Mouse (Mus musculus) MEL (cell line): Measurements from ENCODE around the gene Adora3. TPM values are rescaled to one million over a fixed set of nuclear protein-coding genes. Genes with fewer than 3 reads are reported as not detected.

Experiments used
- DNase-seq: peaks from one replicate; pipeline ENCODE4 v3.0.0; 2011; ENCODE audit warnings: low read depth, low spot score
- H3K27ac ChIP-seq: 2 replicates; pipeline ENCODE4 v1.5.1; 2012; ENCODE audit warnings: low read depth, mild to moderate bottlenecking, control low read depth, low read length, moderate library complexity; ENCODE audit not compliant: control insufficient read depth
- H3K27me3 ChIP-seq, 2 experiments: fragments of 150-350 bp in 1 of 2; sonication (generic) in 1 of 2; 2 replicates each; pipeline ENCODE4 v1.6.1; 2012; ENCODE audit warnings: low read length in 2 of 2, mild to moderate bottlenecking in 2 of 2, improper control_type of control experiment in 1 of 2, moderate library complexity in 1 of 2; ENCODE audit not compliant: insufficient read depth in 2 of 2, control insufficient read depth in 1 of 2
- H3K36me3 ChIP-seq, 2 experiments: 2 replicates each; pipeline ENCODE4 v1.6.1; 2012 to 2014; ENCODE audit warnings: low read length in 2 of 2, improper control_type of control experiment in 1 of 2, inconsistent platforms in 1 of 2, mild to moderate bottlenecking in 1 of 2; ENCODE audit not compliant: insufficient read depth in 2 of 2, control insufficient read depth in 1 of 2
- H3K4me1 ChIP-seq, 2 experiments: fragments of 150-350 bp in 1 of 2; sonication (generic) in 1 of 2; 2 replicates each; pipeline ENCODE4 v1.6.1; 2012; ENCODE audit warnings: low read length in 2 of 2, improper control_type of control experiment in 1 of 2, mild to moderate bottlenecking in 1 of 2; ENCODE audit not compliant: insufficient read depth in 2 of 2, control insufficient read depth in 1 of 2
- H3K4me3 ChIP-seq, 2 experiments: fragments of 150-350 bp in 1 of 2; sonication (generic) in 1 of 2; 2 replicates each; pipeline ENCODE4 v1.5.1; 2012; ENCODE audit warnings: low read depth in 2 of 2, low read length in 2 of 2, mild to moderate bottlenecking in 2 of 2, moderate library complexity in 2 of 2, control low read depth in 1 of 2, improper control_type of control experiment in 1 of 2; ENCODE audit not compliant: control insufficient read depth in 1 of 2, insufficient read depth in 1 of 2
- H3K79me2 ChIP-seq: 2 replicates; pipeline ENCODE4 v1.6.1; 2012; ENCODE audit warnings: mild to moderate bottlenecking, low read length, moderate library complexity; ENCODE audit not compliant: control insufficient read depth, poor library complexity, insufficient read depth
- H3K9ac ChIP-seq: 2 replicates; pipeline ENCODE4 v1.6.1; 2012; ENCODE audit warnings: low read depth, mild to moderate bottlenecking, control low read depth, low read length, moderate library complexity; ENCODE audit not compliant: control insufficient read depth, poor library complexity, severe bottlenecking
- H3K9me3 ChIP-seq: fragments of 150-350 bp; sonication (generic); replicated peaks from 2 replicates; pipeline ENCODE4 v1.6.1; 2012; ENCODE audit warnings: mild to moderate bottlenecking, low read length, improper control_type of control experiment, moderate library complexity; ENCODE audit not compliant: insufficient read depth
- CHD1 ChIP-seq: IDR thresholded peaks from 2 replicates; pipeline ENCODE4 v1.6.1; 2012; ENCODE audit warnings: low read depth, mild to moderate bottlenecking, inconsistent platforms, low read length, improper control_type of control experiment
- CHD2 ChIP-seq: IDR thresholded peaks from 2 replicates; pipeline ENCODE4 v1.6.1; 2011; ENCODE audit warnings: low read length, improper control_type of control experiment
- CTCF ChIP-seq, 3 experiments: IDR thresholded peaks in 2 of 3; conservative IDR thresholded peaks in 1 of 3; 2 replicates each; pipeline ENCODE4 v1.5.1; 2011 to 2012; ENCODE audit warnings: low read length in 3 of 3, low read depth in 2 of 3, mild to moderate bottlenecking in 2 of 3, improper control_type of control experiment in 1 of 3, inconsistent platforms in 1 of 3, mixed read lengths in 1 of 3, moderate library complexity in 1 of 3; ENCODE audit not compliant: control insufficient read depth in 1 of 3, insufficient read depth in 1 of 3, poor library complexity in 1 of 3, severe bottlenecking in 1 of 3
- ELF1 ChIP-seq: IDR thresholded peaks from 2 replicates; pipeline ENCODE4 v1.6.1; 2014; ENCODE audit warnings: low read depth, mild to moderate bottlenecking, inconsistent platforms, low read length, improper control_type of control experiment, moderate library complexity
- EP300 ChIP-seq, 2 experiments: IDR thresholded peaks; 2 replicates each; pipeline ENCODE4 v1.6.1; 2011; ENCODE audit warnings: improper control_type of control experiment in 2 of 2, low read length in 2 of 2, low read depth in 1 of 2, mild to moderate bottlenecking in 1 of 2
- ETS1 ChIP-seq: IDR thresholded peaks from 2 replicates; pipeline ENCODE4 v1.6.1; 2012; ENCODE audit warnings: low read depth, mild to moderate bottlenecking, inconsistent platforms, low read length, improper control_type of control experiment, moderate library complexity
- GABPA ChIP-seq: IDR thresholded peaks from 2 replicates; pipeline ENCODE4 v1.6.1; 2012; ENCODE audit warnings: low read depth, mild to moderate bottlenecking, inconsistent platforms, low read length, improper control_type of control experiment, moderate library complexity
- GATA1 ChIP-seq: IDR thresholded peaks from 2 replicates; pipeline ENCODE4 v1.6.1; 2011; ENCODE audit warnings: low read depth, low read length, improper control_type of control experiment
- JUND ChIP-seq: IDR thresholded peaks from 2 replicates; pipeline ENCODE4 v1.6.1; 2011; ENCODE audit warnings: low read depth, mild to moderate bottlenecking, improper control_type of control experiment, low read length
- MAFK ChIP-seq: IDR thresholded peaks from 2 replicates; pipeline ENCODE4 v1.6.1; 2011; ENCODE audit warnings: low read depth, mild to moderate bottlenecking, low read length, improper control_type of control experiment, borderline replicate concordance
- MAZ ChIP-seq: IDR thresholded peaks from 2 replicates; pipeline ENCODE4 v1.6.1; 2012; ENCODE audit warnings: low read depth, mild to moderate bottlenecking, inconsistent platforms, low read length, improper control_type of control experiment
- MEF2A ChIP-seq: IDR thresholded peaks from 2 replicates; pipeline ENCODE4 v1.6.1; 2014; ENCODE audit warnings: low read depth, mild to moderate bottlenecking, inconsistent platforms, low read length, improper control_type of control experiment; ENCODE audit not compliant: poor library complexity, insufficient replicate concordance, severe bottlenecking; ENCODE audit errors: extremely low read depth
- MXI1 ChIP-seq: IDR thresholded peaks from 2 replicates; pipeline ENCODE4 v1.6.1; 2011; ENCODE audit warnings: mild to moderate bottlenecking, low read depth, low read length, improper control_type of control experiment
- MYC ChIP-seq: IDR thresholded peaks from 2 replicates; pipeline ENCODE4 v1.6.1; 2011; ENCODE audit warnings: low read depth, mild to moderate bottlenecking, low read length, improper control_type of control experiment, moderate library complexity
- NELFE ChIP-seq: IDR thresholded peaks from 2 replicates; pipeline ENCODE4 v1.6.1; 2011; ENCODE audit warnings: low read depth, low read length, improper control_type of control experiment
- NRF1 ChIP-seq: IDR thresholded peaks from 2 replicates; pipeline ENCODE4 v1.6.1; 2014; ENCODE audit warnings: low read depth, mild to moderate bottlenecking, inconsistent platforms, low read length, improper control_type of control experiment, moderate library complexity; ENCODE audit not compliant: poor library complexity, insufficient read depth, severe bottlenecking
- POLR2A ChIP-seq, 2 experiments: IDR thresholded peaks; 2 replicates each; pipeline ENCODE4 v1.6.1; 2011 to 2012; ENCODE audit warnings: low read length in 2 of 2, mild to moderate bottlenecking in 2 of 2, control low read depth in 1 of 2, improper control_type of control experiment in 1 of 2, low read depth in 1 of 2, moderate library complexity in 1 of 2; ENCODE audit not compliant: control insufficient read depth in 1 of 2, insufficient read depth in 1 of 2, poor library complexity in 1 of 2
- POLR2AphosphoS2 ChIP-seq: IDR thresholded peaks from 2 replicates; pipeline ENCODE4 v1.6.1; 2011; ENCODE audit warnings: low read length, improper control_type of control experiment
- POLR2AphosphoS5 ChIP-seq: IDR thresholded peaks from 2 replicates; pipeline ENCODE4 v1.6.1; 2012; ENCODE audit warnings: low read depth, borderline replicate concordance, mild to moderate bottlenecking, inconsistent platforms, low read length, moderate library complexity, mixed read lengths
- RAD21 ChIP-seq: IDR thresholded peaks from 2 replicates; pipeline ENCODE4 v1.6.1; 2011; ENCODE audit warnings: mild to moderate bottlenecking, low read depth, low read length, improper control_type of control experiment
- SIN3A ChIP-seq: IDR thresholded peaks from 2 replicates; pipeline ENCODE4 v1.6.1; 2012; ENCODE audit warnings: low read length, improper control_type of control experiment, inconsistent platforms
- TBP ChIP-seq: IDR thresholded peaks from 2 replicates; pipeline ENCODE4 v1.8.0; 2011; ENCODE audit warnings: low read depth, low read length, improper control_type of control experiment
- TCF12 ChIP-seq: IDR thresholded peaks from 2 replicates; pipeline ENCODE4 v1.6.1; 2014; ENCODE audit warnings: low read depth, mild to moderate bottlenecking, inconsistent platforms, low read length, improper control_type of control experiment, moderate library complexity
- USF1 ChIP-seq: IDR thresholded peaks from 2 replicates; pipeline ENCODE4 v1.6.1; 2014; ENCODE audit warnings: low read depth, mild to moderate bottlenecking, inconsistent platforms, low read length, improper control_type of control experiment, moderate library complexity
- ZKSCAN1 ChIP-seq: IDR thresholded peaks from 2 replicates; pipeline ENCODE4 v1.6.1; 2012; ENCODE audit warnings: low read depth, mild to moderate bottlenecking, inconsistent platforms, low read length, improper control_type of control experiment, moderate library complexity
- ZNF384 ChIP-seq: IDR thresholded peaks from 2 replicates; pipeline ENCODE4 v1.6.1; 2012; ENCODE audit warnings: low read depth, mild to moderate bottlenecking, inconsistent platforms, low read length, improper control_type of control experiment
- polyA plus RNA-seq, 2 experiments: library from polyadenylated mRNA; stranded (reverse) in 1 of 2; unstranded in 1 of 2; fragments of >175 nt in 1 of 2; fragments of >200 nt in 1 of 2; gene quantifications; 2 replicates each; pipeline versions ENCODE4 v1.2.1 to v1.2.4; 2012; ENCODE audit warnings: low replicate concordance in 2 of 2, low read depth in 1 of 2; ENCODE audit not compliant: insufficient read length in 2 of 2, insufficient read depth in 1 of 2, missing spikeins in 1 of 2
- total RNA-seq: library from RNA; depleted of rRNA; stranded (reverse); fragments of 300-350 nt; gene quantifications from 2 replicates; pipeline ENCODE4 v1.2.3, GENCODE M21; 2012

Adora3 gene
- total and polyA plus RNA-seq, 3 experiments = 0.42 to 0.65 TPM; not detected in 1

- TF ChIP-seq ETS1 (no peak), CHD1 (no peak), POLR2AphosphoS2 (no peak), RAD21 (no peak), ELF1 (no peak), GABPA (no peak), USF1 (no peak), EP300 (IDR thresholded peaks at IDR 0.05; ENCODE audit: low read depth in 1 of 2, low read length in 2 of 2) (no peak), JUND (no peak), TBP (no peak), MXI1 (no peak), MEF2A (no peak), ZKSCAN1 (no peak), NELFE (no peak), POLR2AphosphoS5 (no peak), NRF1 (no peak)
- H3K4me1 ChIP-seq = peaks cover 4 to 24% of the 10 kb centered on the region in 2 experiments; a peak in 3 of 4 replicates
- no peak for DNase-seq
Measured at GRCm38 (mm10) chr3:105929821-105930220, 59.2 kb downstream of the Adora3 start.

GRCm38 (mm10) chr3:105931095-105931494, 60.4 kb downstream of the Adora3 start:
- H3K79me2 ChIP-seq = peaks cover 5% of the 10 kb centered on the region; the same call in 1 of the 2 replicates
- TF ChIP-seq MYC (no peak), ZNF384 (no peak), ELF1 (no peak), GATA1 (no peak), MAZ (no peak), EP300 (IDR thresholded peaks at IDR 0.05; ENCODE audit: low read depth in 1 of 2, low read length in 2 of 2) (no peak), MAFK (no peak), SIN3A (no peak), CHD1 (no peak), POLR2A (IDR thresholded peaks at IDR 0.05; ENCODE audit: control insufficient read depth in 1 of 2, insufficient read depth in 1 of 2, low read depth in 1 of 2, low read length in 2 of 2, poor library complexity in 1 of 2) (no peak), CTCF (IDR thresholded peaks at IDR 0.05 in 2 of 3, conservative IDR thresholded peaks at IDR 0.05 in 1 of 3; ENCODE audit: control insufficient read depth in 1 of 3, insufficient read depth in 1 of 3, low read depth in 2 of 3, low read length in 3 of 3, poor library complexity in 1 of 3, severe bottlenecking in 1 of 3) (no peak), NELFE (no peak), CHD2 (no peak), USF1 (no peak), POLR2AphosphoS2 (no peak), TCF12 (no peak)
- H3K4me1 ChIP-seq = peaks cover 4 to 21% of the 10 kb centered on the region in 2 experiments; a peak in 3 of 4 replicates
- H3K36me3 ChIP-seq = peaks cover 0 to 16% of the 10 kb centered on the region in 2 experiments; a peak in 3 of 4 replicates
- no peaks in the 10 kb centered on the region for H3K9me3 ChIP-seq
- no peak overlapping the region for H3K27ac ChIP-seq
- peak; percentile 31 for DNase-seq
- H3K4me3 ChIP-seq = no peak overlapping the region
- H3K27me3 ChIP-seq = no peaks in the 10 kb centered on the region
- no peak overlapping the region for H3K9ac ChIP-seq

More at GRCm38 (mm10) chr3:105929821-105930220, 59.2 kb downstream of the Adora3 start:
- Histone ChIP-seq H3K36me3 (peaks cover 0 to 20% of the 10 kb centered on the region in 2 experiments; a peak in 3 of 4 replicates), H3K4me3 (no peak overlapping the region), H3K79me2 (peaks cover 5% of the 10 kb centered on the region; the same call in 1 of the 2 replicates), H3K9ac (no peak overlapping the region), H3K27me3 (no peaks in the 10 kb centered on the region), H3K9me3 (no peaks in the 10 kb centered on the region), H3K27ac (no peak overlapping the region)
